Mouse (Mus musculus): ENCODE data around the gene Olfr885.

The Olfr885 gene

DNA sequence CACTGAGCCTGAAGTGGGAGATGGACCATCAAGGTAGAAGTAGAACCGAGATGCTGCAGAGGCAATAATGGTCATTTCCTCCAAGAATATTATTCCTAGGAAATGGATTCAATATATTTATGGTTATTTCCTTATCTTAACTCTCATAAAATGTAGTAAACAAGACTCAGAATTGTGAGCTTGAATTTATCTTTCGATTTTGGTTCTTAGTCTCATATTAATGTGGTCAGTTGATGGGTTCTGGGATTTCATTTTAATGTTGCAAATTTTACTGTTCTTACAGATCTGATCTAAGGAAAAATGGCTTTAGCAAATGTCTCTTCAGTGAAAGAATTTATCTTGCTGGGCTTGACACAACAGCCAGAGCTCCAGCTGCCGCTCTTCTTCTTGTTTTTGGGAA lies at the start of gene Olfr885:
TSS of gene Olfr885 (plus strand) at position 301 of the 400 bp plus-strand sequence.
- DNase-seq (ENCODE audit: extremely low spot score, low spot score) = no peak

DNA sequence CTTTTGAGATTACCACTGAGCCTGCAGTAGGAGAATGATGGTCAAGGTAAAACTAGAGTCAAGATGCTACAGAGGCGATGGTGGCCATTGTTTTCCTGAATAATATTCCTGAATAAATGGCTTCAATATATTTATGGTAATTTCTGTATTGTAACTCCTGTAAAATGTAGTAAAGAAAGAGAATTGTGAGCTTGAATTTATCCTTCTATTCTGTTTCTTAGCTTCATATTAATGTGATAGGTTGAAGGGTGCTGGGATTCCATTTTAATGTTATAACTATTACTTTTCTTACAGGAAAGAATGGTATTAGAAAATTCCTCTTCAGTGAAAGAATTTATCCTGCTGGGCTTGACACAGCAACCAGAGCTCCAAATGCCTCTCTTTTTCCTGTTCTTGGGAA lies 35.6 kb upstream of the Olfr885 start, which contains the start of gene Olfr883:
TSS of gene Olfr883 (plus strand) at position 301 of the 400 bp plus-strand sequence.
- DNase-seq (ENCODE audit: extremely low spot score, low spot score) = no peak

DNA sequence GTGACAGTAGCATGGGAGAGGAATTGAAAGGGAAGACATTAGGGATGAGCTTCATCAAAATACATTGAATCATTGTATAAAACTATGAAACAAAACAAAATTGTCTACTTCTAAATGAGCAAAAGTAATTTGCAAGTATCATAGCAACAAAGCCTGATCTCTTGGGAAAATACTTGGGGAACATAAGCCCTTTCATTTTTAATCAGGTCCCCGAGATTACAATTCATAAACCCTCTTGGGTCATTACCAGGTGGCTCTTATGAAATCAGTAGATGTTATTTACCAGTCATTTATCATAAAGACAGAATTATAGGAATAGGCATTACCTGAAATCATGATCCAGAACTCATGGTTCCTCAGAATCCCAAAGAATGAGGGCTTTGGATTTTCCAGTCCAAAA lies 14.9 kb upstream of the Olfr885 start, which contains the start of gene Olfr884:
TSS of gene Olfr884 (plus strand) at position 301 of the 400 bp plus-strand sequence.
- no peak for DNase-seq (ENCODE audit: extremely low spot score, low spot score)

DNA sequence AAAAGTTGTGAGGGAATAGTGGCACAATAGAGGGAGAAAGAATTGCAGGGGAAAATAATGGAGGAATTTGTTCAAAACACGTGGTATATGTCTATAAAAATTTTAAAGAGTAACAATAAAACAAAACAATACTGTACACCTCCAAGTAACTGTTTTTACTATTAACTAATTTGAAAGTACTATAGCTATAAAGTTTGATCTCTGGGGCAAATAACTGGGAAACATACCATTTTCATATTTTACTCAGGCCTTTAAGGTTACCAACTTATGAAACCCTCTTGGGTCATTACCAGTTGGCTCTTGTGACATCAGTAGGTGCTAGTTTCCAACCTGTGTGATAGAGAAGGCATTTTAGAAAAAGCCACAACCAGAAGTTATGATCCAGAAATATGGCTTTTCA lies 22.6 kb downstream of the Olfr885 start, which contains the start of gene Olfr887:
TSS of gene Olfr887 (plus strand) at position 301 of the 400 bp plus-strand sequence.
- DNase-seq (ENCODE audit: extremely low spot score, low spot score) = no peak

GRCm38 (mm10) chr9:38107828-38108227 lies 46.7 kb downstream of the Olfr885 start, which contains the start of gene Olfr888:
Gene Olfr888 (plus strand): TSS chr9:38108128.
- no peak for DNase-seq (ENCODE audit: extremely low spot score, low spot score)
